Mouse (Mus musculus) E14TG2a.4 (cell line): ENCODE results near the gene Naa20.

ENCODE experiments used
- H3K27me3 ChIP-seq: 2 replicates; pipeline ENCODE4 v1.6.1; 2014; ENCODE audit warnings: low read length, control low read depth; ENCODE audit not compliant: insufficient read depth
- H3K36me3 ChIP-seq: 2 replicates; pipeline ENCODE4 v1.6.1; 2014; ENCODE audit warnings: low read length, control low read depth; ENCODE audit not compliant: insufficient read depth
- H3K4me1 ChIP-seq: replicated peaks from 2 replicates; pipeline ENCODE4 v1.6.1; 2014; ENCODE audit warnings: low read depth, low read length, control low read depth
- H3K4me3 ChIP-seq: replicated peaks from 2 replicates; pipeline ENCODE4 v1.5.1; 2014; ENCODE audit warnings: mild to moderate bottlenecking, low read length
- H3K9me3 ChIP-seq: 2 replicates; pipeline ENCODE4 v1.6.1; 2014; ENCODE audit warnings: low read length, control low read depth
- CTCF ChIP-seq: conservative IDR thresholded peaks from 2 replicates; pipeline ENCODE4 v1.5.1; 2014; ENCODE audit warnings: low read length
- NANOG ChIP-seq: IDR thresholded peaks from 2 replicates; pipeline ENCODE4 v1.6.1; 2014; ENCODE audit warnings: borderline replicate concordance, low read length, mixed read lengths
- POU5F1 ChIP-seq: IDR thresholded peaks from 2 replicates; pipeline ENCODE4 v1.6.1; 2014; ENCODE audit warnings: low read length, borderline replicate concordance

Gene Naa20

DNA sequence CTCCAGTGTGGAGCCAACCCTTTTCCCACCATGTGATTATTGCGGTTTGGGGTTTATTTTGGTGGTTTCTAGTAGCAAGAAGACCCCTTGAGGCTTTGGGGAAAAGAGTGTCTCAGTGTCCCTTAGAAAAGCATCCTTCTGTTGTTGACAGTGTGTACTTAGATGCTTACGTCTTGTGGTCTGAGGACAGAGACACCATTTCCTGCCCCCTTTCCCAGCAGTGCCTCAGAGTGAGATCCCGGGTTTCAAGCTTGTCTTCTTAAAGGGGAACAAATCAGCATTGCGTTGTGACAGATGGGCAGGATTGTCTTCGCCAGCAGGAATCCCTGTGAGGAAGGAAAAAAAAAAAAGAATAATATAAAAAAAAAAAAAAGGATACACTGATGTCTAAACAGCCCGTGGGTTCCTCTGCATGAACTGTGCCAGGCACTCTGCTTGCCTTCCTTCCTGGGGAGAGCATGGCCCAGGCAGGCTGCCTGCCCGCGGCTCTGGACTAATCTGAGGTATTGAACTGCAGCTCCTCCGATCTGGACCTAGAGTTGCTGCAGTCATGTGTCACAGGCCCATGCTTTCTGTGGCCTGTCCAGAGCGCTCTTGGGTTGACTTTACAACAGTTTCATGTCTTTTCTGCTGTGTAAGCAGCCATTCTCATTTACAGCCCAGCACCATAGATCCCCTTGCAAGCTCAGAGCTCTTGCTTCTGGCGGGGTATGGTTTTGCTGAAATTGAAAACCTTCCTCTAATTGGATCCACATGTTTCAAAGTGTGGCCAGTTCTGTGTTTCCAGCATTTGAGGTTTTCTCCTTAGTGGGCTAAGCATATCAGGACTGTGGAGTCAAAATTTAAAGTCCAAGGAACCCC lies 20.8 kb upstream of the Naa20 start:
- Histone ChIP-seq H3K27me3 (no peaks in the 10 kb centered on the region), H3K9me3 (peaks cover 9% of the 10 kb centered on the region), H3K4me1 (peaks cover 45% of the 10 kb centered on the region), H3K36me3 (no peaks in the 10 kb centered on the region), H3K4me3 (no peak overlapping the region)
- no peak for TF ChIP-seq NANOG
- TF ChIP-seq POU5F1: no peak
- TF ChIP-seq CTCF: no peak

DNA sequence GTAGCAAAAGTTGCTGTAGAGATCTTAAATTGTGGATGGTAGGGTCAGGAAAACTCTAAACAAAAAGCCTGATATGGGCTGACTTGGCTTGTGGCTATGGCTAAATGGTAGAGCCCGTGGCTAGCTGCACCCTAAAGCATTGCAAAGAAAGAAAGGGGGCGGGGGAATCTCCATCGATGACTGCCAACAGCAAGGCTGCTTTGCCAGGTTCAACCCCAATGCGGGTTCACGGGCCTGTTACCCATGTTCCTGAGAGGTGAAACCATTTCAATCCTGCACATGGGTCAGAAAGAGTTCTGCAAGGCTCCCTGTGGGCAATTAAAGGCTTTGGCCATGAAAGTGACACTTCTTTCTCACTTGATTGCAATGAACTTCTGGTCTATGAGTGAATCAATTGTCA lies 20.0 kb upstream of the Naa20 start:
- H3K36me3 ChIP-seq: no peaks in the 10 kb centered on the region
- peaks cover 43% of the 10 kb centered on the region for H3K4me1 ChIP-seq
- TF ChIP-seq NANOG (no peak), CTCF (no peak), POU5F1 (no peak)
- peaks cover 9% of the 10 kb centered on the region for H3K9me3 ChIP-seq
- no peak overlapping the region for H3K4me3 ChIP-seq
- no peaks in the 10 kb centered on the region for H3K27me3 ChIP-seq

DNA sequence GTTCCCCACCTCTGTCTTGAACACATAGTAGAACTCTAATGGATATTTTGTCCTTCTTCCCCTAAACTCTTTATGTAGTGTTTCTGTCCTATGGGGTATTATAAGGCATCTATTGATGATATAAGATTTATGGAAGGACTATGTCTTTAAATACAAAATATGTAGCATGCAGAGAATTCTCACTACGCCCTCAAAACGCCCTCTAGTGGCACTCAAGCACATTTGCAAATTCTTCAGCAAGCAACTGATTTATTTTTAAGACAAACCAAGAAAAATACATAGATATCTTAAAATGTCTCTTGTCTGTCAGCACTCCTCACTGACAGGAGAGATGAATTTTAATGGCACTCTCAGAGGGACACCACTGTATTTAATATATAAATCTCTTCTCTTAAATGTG lies 19.5 kb upstream of the Naa20 start:
- Histone ChIP-seq H3K36me3 (no peaks in the 10 kb centered on the region), H3K9me3 (peaks cover 9% of the 10 kb centered on the region), H3K4me1 (peaks cover 43% of the 10 kb centered on the region), H3K27me3 (no peaks in the 10 kb centered on the region), H3K4me3 (no peak overlapping the region)
- TF ChIP-seq POU5F1: no peak
- TF ChIP-seq CTCF: peak; percentile 71

DNA sequence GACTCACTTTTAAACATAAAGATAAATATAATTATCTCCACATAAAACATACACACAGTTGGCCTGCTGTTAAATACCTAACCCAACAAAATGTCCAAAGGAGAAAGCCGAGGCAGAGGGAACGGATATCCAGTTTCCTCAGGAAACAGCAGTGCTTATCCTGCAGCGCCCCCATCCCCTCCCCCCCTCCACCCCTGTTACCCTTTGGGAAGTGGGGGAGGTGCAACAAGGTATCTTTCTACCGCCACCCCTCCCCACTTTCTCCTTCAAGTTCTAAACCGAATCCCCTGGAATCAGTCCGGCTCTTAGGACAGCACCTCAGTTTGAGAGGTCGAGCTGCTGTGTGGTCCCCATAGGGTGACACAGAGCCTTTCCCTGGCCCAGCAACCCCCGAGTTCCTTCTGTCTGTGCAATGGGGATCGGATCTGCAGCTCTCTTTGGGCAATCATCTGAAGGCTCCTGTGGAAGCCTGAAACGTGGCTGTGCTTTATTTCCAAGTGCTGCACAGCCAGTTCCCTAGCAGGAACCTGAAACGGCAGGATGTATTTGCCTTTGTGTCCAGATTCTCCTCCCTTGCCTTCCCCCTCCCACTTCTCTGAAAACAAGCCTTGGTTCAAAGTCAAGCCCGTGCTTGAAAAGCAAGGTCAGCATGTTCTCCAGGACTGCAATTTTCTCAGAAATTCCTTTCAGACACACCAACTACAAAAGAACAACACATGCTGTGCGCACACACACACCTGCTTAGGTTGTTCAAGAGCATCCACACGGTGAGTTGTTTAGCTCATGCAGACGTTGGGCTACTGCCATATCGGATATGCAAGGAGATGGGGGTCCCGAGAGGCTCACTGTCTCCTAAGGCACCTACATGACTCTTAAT lies 17.6 kb upstream of the Naa20 start:
- no peaks in the 10 kb centered on the region for H3K36me3 ChIP-seq
- peaks cover 61% of the 10 kb centered on the region for H3K4me1 ChIP-seq
- peak overlapping the region; percentile 67 for H3K4me3 ChIP-seq
- peaks cover 9% of the 10 kb centered on the region for H3K9me3 ChIP-seq
- no peak for TF ChIP-seq NANOG
- no peak for TF ChIP-seq CTCF
- no peaks in the 10 kb centered on the region for H3K27me3 ChIP-seq

DNA sequence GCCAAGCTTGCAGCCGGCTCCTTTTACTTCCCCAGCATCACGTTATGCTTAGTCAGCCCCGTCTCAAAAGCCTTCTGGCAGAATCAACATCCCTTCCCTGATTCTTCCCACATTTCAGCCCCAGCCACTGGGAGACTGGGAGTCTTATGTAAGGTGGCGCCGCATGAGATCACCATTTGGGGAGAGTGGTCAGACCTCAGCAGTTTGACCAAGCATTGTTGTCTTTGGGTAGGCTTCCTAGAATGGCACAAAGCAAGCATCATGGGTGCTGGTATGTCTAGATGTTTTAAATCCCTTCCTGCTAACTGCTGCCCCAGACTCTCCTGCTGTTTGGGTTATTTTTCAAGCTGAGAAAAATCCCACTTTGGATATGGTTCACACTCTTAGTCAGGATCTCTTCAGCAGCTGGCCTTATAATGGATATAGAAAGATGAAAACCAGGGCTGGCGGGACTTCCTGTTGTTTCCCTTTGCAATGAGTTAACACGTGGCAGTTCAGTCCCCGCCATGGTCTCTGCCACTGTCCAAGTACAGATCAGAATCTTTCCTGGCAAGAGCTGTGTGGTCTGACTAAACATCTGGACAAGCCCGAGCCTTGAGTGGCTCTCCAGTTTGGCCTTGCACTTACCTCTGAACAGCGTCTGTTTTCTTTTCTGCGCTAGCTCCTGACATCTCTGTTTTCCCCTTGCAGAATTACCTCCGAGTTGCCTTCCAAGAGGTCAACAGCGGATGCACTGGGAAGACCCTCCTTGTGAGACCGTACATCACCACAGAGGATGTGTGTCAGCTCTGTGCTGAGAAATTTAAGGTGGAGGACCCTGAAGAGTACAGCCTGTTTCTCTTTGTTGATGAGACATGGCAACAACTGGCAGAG lies 16.8 kb upstream of the Naa20 start:
- no peaks in the 10 kb centered on the region for H3K36me3 ChIP-seq
- TF ChIP-seq CTCF: no peak
- TF ChIP-seq NANOG: no peak
- no peak for TF ChIP-seq POU5F1
- H3K4me3 ChIP-seq: peak overlapping the region; percentile 67
- H3K9me3 ChIP-seq: peaks cover 7% of the 10 kb centered on the region
- peaks cover 61% of the 10 kb centered on the region for H3K4me1 ChIP-seq
- H3K27me3 ChIP-seq: no peaks in the 10 kb centered on the region

DNA sequence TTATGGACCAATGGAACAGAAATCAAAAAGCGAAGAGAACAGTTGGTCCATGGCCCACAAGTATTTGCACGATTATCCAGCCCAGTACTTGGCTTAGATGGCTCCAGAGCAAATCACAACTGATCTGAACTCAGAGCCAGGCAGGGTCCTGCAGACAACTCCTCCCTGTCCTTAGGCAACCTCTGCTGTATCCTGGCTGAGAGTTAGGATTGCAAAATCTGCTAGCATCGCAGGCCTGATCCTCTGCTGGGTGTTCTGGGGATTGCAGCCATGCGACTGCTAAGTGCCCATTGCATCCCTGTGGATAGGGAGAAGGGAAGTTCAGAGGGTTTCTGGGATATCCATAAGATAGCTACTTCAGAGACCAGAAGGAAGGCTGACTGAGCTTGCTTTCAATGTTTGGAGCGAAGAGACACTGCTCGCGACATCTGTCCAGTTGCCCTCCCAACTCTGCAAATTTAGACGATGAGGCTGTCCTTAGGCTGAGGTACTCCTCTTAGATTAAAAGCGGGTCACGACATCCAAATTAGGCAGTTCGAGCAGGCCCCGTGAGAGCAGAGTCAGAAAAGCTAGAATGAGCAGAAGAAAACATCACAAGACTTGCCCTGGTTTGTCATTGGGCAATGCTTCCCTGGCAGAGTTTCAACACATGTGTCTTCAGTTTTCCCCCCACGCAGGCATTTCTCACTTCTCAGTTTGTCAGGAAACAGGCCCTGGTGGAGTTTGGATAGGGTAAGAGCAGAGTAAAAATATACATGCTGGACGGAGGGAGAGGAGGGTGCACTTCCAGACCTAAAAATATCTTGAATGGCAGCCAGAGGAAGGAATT lies 13.7 kb upstream of the Naa20 start:
- TF ChIP-seq POU5F1 (no peak), NANOG (no peak), CTCF (peak; percentile 69)
- no peak overlapping the region for H3K4me3 ChIP-seq
- no peaks in the 10 kb centered on the region for H3K27me3 ChIP-seq
- H3K4me1 ChIP-seq: peaks cover 46% of the 10 kb centered on the region
- no peaks in the 10 kb centered on the region for H3K36me3 ChIP-seq
- H3K9me3 ChIP-seq: no peaks in the 10 kb centered on the region

DNA sequence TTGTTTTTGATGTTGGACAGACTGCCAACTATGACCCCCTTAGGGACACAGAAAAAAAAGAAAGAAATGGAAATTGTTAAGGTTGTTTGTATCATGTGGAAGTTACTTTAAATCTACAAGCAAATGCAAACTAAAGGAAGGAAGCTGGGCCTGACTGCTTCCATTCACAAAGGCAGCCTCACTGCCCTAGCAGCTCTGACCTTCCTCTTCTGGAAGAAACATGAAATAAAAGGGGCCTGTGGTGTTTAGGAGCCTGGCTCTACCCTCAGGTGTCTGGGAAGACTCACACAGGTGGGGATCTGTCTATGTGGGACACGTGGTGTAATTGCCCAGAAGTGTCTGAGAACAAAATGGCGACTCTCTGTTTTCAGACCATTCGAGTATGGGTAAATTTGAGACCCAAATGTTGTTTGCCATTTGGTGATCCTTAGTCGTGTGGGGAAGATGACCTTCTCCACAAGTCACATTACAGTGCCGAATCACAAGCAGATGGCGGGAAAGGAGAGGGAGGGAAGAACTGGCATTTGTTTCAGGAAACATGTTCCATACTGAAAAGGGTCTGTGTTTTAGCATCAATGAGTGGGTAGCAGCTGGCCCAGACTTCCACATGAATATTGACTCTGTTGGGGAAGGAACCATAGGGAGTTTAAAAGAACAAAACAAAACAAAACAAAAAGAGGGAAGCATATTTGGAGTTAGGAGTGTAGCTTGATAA lies 13.0 kb upstream of the Naa20 start:
- no peaks in the 10 kb centered on the region for H3K27me3 ChIP-seq
- no peak for TF ChIP-seq NANOG
- no peak for TF ChIP-seq CTCF
- TF ChIP-seq POU5F1: no peak
- H3K36me3 ChIP-seq: no peaks in the 10 kb centered on the region
- no peaks in the 10 kb centered on the region for H3K9me3 ChIP-seq
- H3K4me1 ChIP-seq: peaks cover 38% of the 10 kb centered on the region
- no peak overlapping the region for H3K4me3 ChIP-seq
